Mouse (Mus musculus): Measurements from ENCODE around the gene Fer.

DNA sequence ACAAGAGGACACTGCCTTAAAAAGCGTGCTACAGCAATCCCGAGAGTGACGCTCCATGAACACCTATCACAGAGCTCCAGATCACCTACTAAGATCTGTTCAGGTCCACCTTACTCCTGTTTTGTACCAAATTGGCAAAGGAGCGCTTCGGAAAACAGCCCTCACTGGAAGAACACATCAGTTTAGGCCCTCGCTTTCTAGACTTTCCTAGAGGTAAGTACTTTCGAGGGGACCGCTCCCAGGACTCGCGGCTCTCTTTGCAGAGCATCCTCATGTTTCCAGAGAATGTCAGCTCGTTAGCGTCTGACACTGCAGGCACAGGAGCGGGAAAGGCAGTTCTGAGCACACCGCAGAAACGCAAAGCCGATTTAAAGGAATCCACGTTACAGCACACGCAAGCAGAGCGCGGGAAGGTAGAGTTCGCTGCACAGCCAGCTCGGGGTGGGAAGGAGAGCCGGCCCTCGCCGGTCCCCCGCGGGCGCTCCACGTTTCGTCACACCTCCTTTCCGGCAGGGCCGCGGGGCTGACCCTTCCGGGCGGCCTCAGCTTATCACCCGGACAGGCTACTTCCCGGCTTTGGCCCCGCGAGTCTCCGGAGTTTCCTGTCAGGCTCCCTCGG is at the start of gene Fer:
- TF ChIP-seq CTCF (IDR thresholded peaks at IDR 0.05; ENCODE audit: insufficient read depth, low read length) (no peak), POLR2A (IDR thresholded peaks at IDR 0.05; ENCODE audit: borderline replicate concordance, extremely low read depth, low read depth, low read length) (no peak)
